Mouse (Mus musculus): ENCODE results near the gene Pccb.

GRCm38 (mm10) chr9:100969461-100969860 lies 65.2 kb downstream of the Pccb start:
- TF ChIP-seq CTCF (IDR thresholded peaks at IDR 0.05; ENCODE audit: borderline replicate concordance, insufficient read depth, low read length), result no peak
- no peak for TF ChIP-seq POLR2A (IDR thresholded peaks at IDR 0.05; ENCODE audit: low read depth, low read length)

Data from embryonic fibroblast, embryonic 13.5 days (primary cell).